Mouse (Mus musculus) midbrain, embryonic 13.5 days (tissue): Measurements from ENCODE around the gene Mapkapk2. TPM values are rescaled to one million over a fixed set of nuclear protein-coding genes. Genes with fewer than 3 reads are reported as not detected.

Source experiments
- ATAC-seq: fragments of 200-750 bp; cut with Nextera tagmentation; 2 replicates; pipeline ENCODE4 v1.8.0; 2017; ENCODE audit warnings: mild to moderate bottlenecking, moderate TSS enrichment, moderate library complexity
- H3K27ac ChIP-seq: fragments of 300-500 bp; sonication (generic); 2 replicates; pipeline ENCODE4 v1.5.1; 2015; ENCODE audit warnings: inconsistent platforms, mild to moderate bottlenecking, moderate library complexity
- H3K27me3 ChIP-seq: fragments of 300-500 bp; sonication (generic); 2 replicates; pipeline ENCODE4 v1.6.1; 2015; ENCODE audit warnings: mild to moderate bottlenecking, inconsistent platforms
- H3K36me3 ChIP-seq: fragments of 300-500 bp; sonication (generic); 2 replicates; pipeline ENCODE4 v1.6.1; 2015; ENCODE audit warnings: mild to moderate bottlenecking, inconsistent platforms
- H3K4me1 ChIP-seq: fragments of 300-500 bp; sonication (generic); replicated peaks from 2 replicates; pipeline ENCODE4 v1.6.1; 2015; ENCODE audit warnings: inconsistent platforms
- H3K4me2 ChIP-seq: fragments of 300-500 bp; sonication (generic); replicated peaks from 2 replicates; pipeline ENCODE4 v1.6.1; 2015; ENCODE audit warnings: moderate library complexity, mild to moderate bottlenecking, inconsistent platforms
- H3K4me3 ChIP-seq: fragments of 300-500 bp; sonication (generic); replicated peaks from 2 replicates; pipeline ENCODE4 v1.5.1; 2015; ENCODE audit warnings: mild to moderate bottlenecking, inconsistent platforms
- H3K9ac ChIP-seq: fragments of 300-500 bp; sonication (generic); replicated peaks from 2 replicates; pipeline ENCODE4 v1.6.1; 2015; ENCODE audit warnings: mild to moderate bottlenecking, inconsistent platforms
- H3K9me3 ChIP-seq: fragments of 300-500 bp; sonication (generic); 2 replicates; pipeline ENCODE4 v1.6.1; 2016; ENCODE audit warnings: mild to moderate bottlenecking, inconsistent platforms
- WGBS: fragments of 180-500 bp; shearing (Covaris S2); methylation state at CpG from one replicate; pipeline ENCODE4 v1.1.7; 2015; 5-methylcytosine and 5-hydroxymethylcytosine counted together
- polyA plus RNA-seq: library from polyadenylated mRNA; unstranded; fragments of >200 nt; fragmentation: Nextera tagmentation; extraction: Ambion mirVana; gene quantifications from 2 replicates; pipeline ENCODE4 v1.2.1, GENCODE M21; 2015

Mapkapk2 gene
- polyA plus RNA-seq, 1 experiment from 2014 or later = 36.3 TPM

DNA sequence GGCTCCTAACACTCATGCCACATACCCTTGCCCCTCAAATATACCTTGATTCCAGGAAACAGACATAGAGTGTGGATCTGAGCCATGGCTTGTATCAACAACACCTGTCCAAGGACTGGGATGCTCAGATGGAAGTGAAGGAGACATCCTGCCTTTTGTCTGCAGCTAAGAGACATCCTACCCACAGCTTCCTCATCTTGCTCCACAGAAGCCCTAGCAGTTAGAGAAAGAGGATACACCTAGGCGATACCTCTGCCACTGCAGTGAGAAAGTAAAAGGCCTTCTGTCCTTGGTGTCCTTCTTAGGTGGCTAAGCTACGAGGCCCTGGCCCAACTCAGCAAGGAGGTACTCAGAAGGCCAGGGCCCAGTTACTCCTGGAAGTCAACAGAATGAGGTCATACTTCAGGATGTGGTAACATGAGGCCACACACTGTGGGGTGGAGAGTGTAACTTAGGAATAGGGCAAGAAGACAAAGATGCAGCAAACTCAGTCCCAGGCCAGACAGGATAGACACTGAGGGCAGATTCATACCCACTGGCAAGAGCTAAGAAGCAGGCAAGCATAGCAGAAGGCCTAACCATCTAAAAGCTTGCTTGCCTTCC, 8.0 kb downstream of the Mapkapk2 start:
- H3K4me3 ChIP-seq = no peak overlapping the region
- peaks cover 98% of the 10 kb centered on the region for H3K4me1 ChIP-seq
- H3K9ac ChIP-seq = no peak overlapping the region
- H3K27ac ChIP-seq = no peak overlapping the region
- 86% methylated on average over 2 of the region's 2 CpGs for whole genome bisulfite sequencing
- no peaks in the 10 kb centered on the region for H3K27me3 ChIP-seq
- no peaks in the 10 kb centered on the region for H3K36me3 ChIP-seq
- ATAC-seq = no peak
- H3K4me2 ChIP-seq = no peak overlapping the region
- no peaks in the 10 kb centered on the region for H3K9me3 ChIP-seq

GRCm38 (mm10) chr1:131088547-131088946, 9.1 kb downstream of the Mapkapk2 start:
- Histone ChIP-seq H3K27me3 (no peaks in the 10 kb centered on the region), H3K27ac (peak overlapping the region; percentile 25; the same call in 1 of the 2 replicates), H3K4me3 (no peak overlapping the region), H3K36me3 (no peaks in the 10 kb centered on the region), H3K4me2 (peak overlapping the region; percentile 19), H3K9me3 (no peaks in the 10 kb centered on the region), H3K9ac (no peak overlapping the region), H3K4me1 (peaks cover 98% of the 10 kb centered on the region)
- WGBS = 37% methylated on average over 11 of the region's 11 CpGs
- no peak for ATAC-seq

- H3K4me1 ChIP-seq = peaks cover 92% of the 10 kb centered on the region
- H3K27ac ChIP-seq = peak overlapping the region; percentile 74
- H3K9me3 ChIP-seq = no peaks in the 10 kb centered on the region
- 25% methylated on average over 7 of the region's 7 CpGs for WGBS
- ATAC-seq = 0 out of 2 replicates have a peak, but pooled peaks have one; percentile 15
- no peaks in the 10 kb centered on the region for H3K27me3 ChIP-seq
- H3K4me3 ChIP-seq = no peak overlapping the region
- H3K36me3 ChIP-seq = no peaks in the 10 kb centered on the region
- H3K9ac ChIP-seq = no peak overlapping the region
- 0 out of 2 replicates have a peak overlapping the region, but pooled peaks have one; percentile 7 for H3K4me2 ChIP-seq
Measured at GRCm38 (mm10) chr1:131086907-131087306, 10.7 kb downstream of the Mapkapk2 start.

DNA sequence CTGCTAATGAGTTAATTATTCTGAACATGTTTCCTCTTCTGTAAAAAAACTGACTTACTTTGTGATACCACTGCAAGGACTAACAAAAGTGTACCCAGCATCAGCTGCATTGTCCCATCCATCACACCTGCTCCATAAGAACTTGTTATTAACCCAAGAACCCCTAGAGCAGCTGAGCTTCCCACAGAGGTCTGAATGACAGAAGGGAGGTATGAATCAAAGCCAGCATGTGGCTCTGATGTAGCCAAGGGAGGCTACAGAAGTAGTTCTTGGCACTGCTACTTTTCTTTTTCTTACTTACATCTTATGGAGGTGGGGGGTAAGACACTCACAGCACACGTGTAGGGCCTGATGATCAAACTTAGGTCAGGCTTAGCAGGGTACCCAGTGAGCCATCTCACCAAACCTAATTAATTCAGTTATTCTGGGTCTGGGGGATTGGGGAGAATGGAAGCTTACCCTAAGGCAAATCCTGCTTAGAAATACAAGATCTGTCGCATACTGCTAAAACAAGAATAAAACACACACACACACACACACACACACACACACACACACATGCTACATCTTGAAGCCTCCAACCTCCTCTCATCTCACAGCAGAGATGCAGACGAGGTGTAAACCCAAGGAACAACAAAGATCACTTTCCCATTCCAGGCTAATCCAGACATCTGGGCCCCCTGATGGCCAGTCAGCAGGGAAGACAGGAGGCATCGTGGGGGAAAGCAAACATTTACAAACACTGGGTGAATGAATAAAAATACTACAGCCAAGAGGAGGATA, 11.5 kb downstream of the Mapkapk2 start:
- no peaks in the 10 kb centered on the region for H3K9me3 ChIP-seq
- peak overlapping the region; percentile 74 for H3K27ac ChIP-seq
- no peaks in the 10 kb centered on the region for H3K27me3 ChIP-seq
- no peak overlapping the region for H3K9ac ChIP-seq
- H3K4me3 ChIP-seq = no peak overlapping the region
- peaks cover 93% of the 10 kb centered on the region for H3K4me1 ChIP-seq
- ATAC-seq = peak; percentile 46
- 0% methylated on average over 3 of the region's 4 CpGs for WGBS
- no peaks in the 10 kb centered on the region for H3K36me3 ChIP-seq
- H3K4me2 ChIP-seq = 0 out of 2 replicates have a peak overlapping the region, but pooled peaks have one; percentile 7

DNA sequence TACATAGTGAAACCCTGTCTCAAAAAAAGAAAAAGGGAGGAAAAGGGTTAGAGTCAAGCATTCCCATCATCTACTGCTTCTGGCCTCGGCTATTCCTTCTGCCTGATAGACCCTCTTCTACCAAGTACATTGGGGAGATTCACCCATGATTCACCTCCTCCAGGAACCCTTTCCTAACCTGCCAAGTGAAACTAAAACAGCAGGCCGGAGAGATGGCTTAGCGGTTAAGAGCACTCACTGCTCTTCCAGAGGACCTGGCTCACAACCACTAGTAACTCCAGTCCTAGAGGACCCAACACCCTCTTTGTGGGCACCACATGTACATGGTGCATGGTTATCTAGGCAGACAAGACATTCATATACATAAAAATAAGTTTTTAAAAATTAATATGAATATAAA, 12.4 kb downstream of the Mapkapk2 start:
- WGBS = 72% methylated on average over 3 of the region's 3 CpGs
- ATAC-seq = no peak
- no peak overlapping the region for H3K9ac ChIP-seq
- H3K4me2 ChIP-seq = no peak overlapping the region
- H3K27me3 ChIP-seq = no peaks in the 10 kb centered on the region
- no peak overlapping the region for H3K4me3 ChIP-seq
- peaks cover 93% of the 10 kb centered on the region for H3K4me1 ChIP-seq
- 0 out of 2 replicates have a peak overlapping the region, but pooled peaks have one; percentile 4 for H3K27ac ChIP-seq
- no peaks in the 10 kb centered on the region for H3K9me3 ChIP-seq
- H3K36me3 ChIP-seq = no peaks in the 10 kb centered on the region

DNA sequence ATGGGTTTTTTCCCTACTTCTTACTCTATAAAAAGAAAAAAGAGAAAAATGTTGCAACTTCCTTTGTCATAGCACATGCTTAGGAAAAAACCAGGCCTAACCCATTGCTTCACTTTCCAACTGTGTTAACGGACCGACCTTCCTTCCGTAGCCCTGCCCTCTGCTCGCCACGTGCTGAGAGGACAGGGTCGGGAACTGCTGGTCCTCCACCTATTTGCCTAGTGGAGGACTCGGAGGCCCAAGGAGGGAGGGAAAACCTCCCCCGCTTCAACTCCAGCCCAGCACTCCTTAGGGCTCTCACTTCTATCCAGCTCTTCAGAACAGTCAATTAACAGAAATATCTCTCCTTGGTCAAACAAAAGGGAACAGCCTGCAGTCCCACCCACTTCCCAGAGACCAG, 13.3 kb downstream of the Mapkapk2 start:
- Histone ChIP-seq H3K4me3 (no peak overlapping the region), H3K27me3 (no peaks in the 10 kb centered on the region), H3K9ac (no peak overlapping the region), H3K9me3 (no peaks in the 10 kb centered on the region), H3K4me2 (no peak overlapping the region), H3K27ac (no peak overlapping the region), H3K36me3 (no peaks in the 10 kb centered on the region), H3K4me1 (peaks cover 93% of the 10 kb centered on the region)
- WGBS = 27% methylated on average over 8 of the region's 8 CpGs
- peak; percentile 8; the same call in 1 of the 2 replicates for ATAC-seq

DNA sequence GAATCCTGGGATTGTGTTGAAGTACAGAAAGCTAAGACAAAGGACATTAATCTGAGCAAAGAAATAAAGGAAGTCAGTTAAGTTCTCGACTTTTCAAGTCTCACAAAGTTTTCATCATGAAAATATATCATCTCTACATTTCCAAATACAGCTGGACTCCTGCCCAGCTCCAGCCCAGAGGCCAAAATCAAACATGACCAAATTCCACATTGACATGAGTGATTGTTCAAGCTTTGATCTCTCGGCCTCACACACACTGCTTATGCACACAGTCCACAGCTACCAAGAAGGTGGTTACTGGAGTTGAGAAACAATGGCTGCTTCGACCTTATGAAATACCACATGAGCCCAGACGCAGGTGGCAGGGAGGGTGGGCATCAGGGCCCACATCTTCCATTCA, 14.0 kb downstream of the Mapkapk2 start:
- H3K36me3 ChIP-seq = no peaks in the 10 kb centered on the region
- no peaks in the 10 kb centered on the region for H3K9me3 ChIP-seq
- H3K27ac ChIP-seq = no peak overlapping the region
- H3K9ac ChIP-seq = no peak overlapping the region
- peaks cover 93% of the 10 kb centered on the region for H3K4me1 ChIP-seq
- ATAC-seq = no peak
- no peaks in the 10 kb centered on the region for H3K27me3 ChIP-seq
- H3K4me2 ChIP-seq = no peak overlapping the region
- WGBS = 68% methylated on average over 4 of the region's 4 CpGs
- no peak overlapping the region for H3K4me3 ChIP-seq

DNA sequence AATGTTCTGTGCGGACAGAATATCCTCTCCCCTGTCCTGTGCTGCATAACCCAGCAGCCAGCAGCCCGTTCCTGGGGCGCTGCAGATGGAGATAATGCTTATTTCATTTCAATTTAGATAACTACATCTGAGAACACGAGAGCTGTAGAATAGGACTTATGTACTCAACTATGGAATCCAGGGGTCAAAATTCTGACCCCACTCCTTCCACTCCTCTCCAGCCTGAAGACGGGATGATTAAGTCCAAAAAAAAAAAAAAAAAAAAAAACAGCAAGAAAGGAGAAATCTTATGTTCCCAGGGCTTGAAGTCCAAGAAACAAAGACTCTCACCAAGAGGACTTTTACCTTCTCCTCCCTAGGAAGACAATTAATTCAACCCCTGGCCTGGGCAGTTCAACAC, 14.5 kb downstream of the Mapkapk2 start:
- 67% methylated on average over 5 of the region's 5 CpGs for WGBS
- H3K4me3 ChIP-seq = no peak overlapping the region
- H3K9me3 ChIP-seq = no peaks in the 10 kb centered on the region
- ATAC-seq = no peak
- H3K4me1 ChIP-seq = peaks cover 92% of the 10 kb centered on the region
- H3K36me3 ChIP-seq = no peaks in the 10 kb centered on the region
- no peak overlapping the region for H3K4me2 ChIP-seq
- H3K27ac ChIP-seq = no peak overlapping the region
- no peaks in the 10 kb centered on the region for H3K27me3 ChIP-seq
- no peak overlapping the region for H3K9ac ChIP-seq

- H3K9me3 ChIP-seq = no peaks in the 10 kb centered on the region
- H3K4me2 ChIP-seq = no peak overlapping the region
- H3K4me3 ChIP-seq = no peak overlapping the region
- peaks cover 92% of the 10 kb centered on the region for H3K4me1 ChIP-seq
- H3K27me3 ChIP-seq = no peaks in the 10 kb centered on the region
- 96% methylated on average over 1 of the region's 1 CpGs for WGBS
- H3K27ac ChIP-seq = peak overlapping the region; percentile 90
- ATAC-seq = no peak
- no peaks in the 10 kb centered on the region for H3K36me3 ChIP-seq
- no peak overlapping the region for H3K9ac ChIP-seq
Measured at GRCm38 (mm10) chr1:131080686-131081085, 16.9 kb downstream of the Mapkapk2 start.

DNA sequence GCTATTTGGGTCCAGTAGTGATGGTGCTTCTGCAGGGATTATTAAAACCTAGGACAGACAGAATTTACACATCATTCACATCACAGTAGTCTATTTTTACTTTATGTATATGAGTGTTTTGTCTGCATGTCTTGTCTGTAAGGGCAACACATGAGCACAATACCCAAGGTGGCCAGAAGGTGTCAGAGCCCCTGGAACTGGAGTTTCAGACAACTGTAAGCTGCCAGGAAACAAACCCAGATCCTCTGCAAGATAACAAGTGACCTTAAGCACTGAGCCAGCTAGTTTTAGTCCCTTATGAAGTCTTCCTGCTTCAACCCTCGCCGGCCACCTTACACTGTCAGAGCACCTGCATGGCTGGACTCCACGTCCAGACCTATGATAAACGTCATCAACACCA, 17.9 kb downstream of the Mapkapk2 start:
- no peaks in the 10 kb centered on the region for H3K27me3 ChIP-seq
- no peak overlapping the region for H3K4me2 ChIP-seq
- H3K9me3 ChIP-seq = no peaks in the 10 kb centered on the region
- no peak overlapping the region for H3K9ac ChIP-seq
- H3K4me1 ChIP-seq = peaks cover 92% of the 10 kb centered on the region
- peak overlapping the region; percentile 90 for H3K27ac ChIP-seq
- WGBS = 68% methylated on average over 4 of the region's 4 CpGs
- H3K4me3 ChIP-seq = no peak overlapping the region
- ATAC-seq = no peak
- no peaks in the 10 kb centered on the region for H3K36me3 ChIP-seq

- H3K9me3 ChIP-seq = no peaks in the 10 kb centered on the region
- no peaks in the 10 kb centered on the region for H3K27me3 ChIP-seq
- peak overlapping the region; percentile 90 for H3K27ac ChIP-seq
- H3K4me1 ChIP-seq = peaks cover 92% of the 10 kb centered on the region
- peak; percentile 94 for ATAC-seq
- 3% methylated on average over 3 of the region's 3 CpGs for WGBS
- H3K4me3 ChIP-seq = no peak overlapping the region
- 0 out of 2 replicates have a peak overlapping the region, but pooled peaks have one; percentile 28 for H3K9ac ChIP-seq
- H3K36me3 ChIP-seq = no peaks in the 10 kb centered on the region
- 0 out of 2 replicates have a peak overlapping the region, but pooled peaks have one; percentile 13 for H3K4me2 ChIP-seq
Measured at GRCm38 (mm10) chr1:131078761-131079330, 18.8 kb downstream of the Mapkapk2 start.
